Mouse (Mus musculus) liver, adult 2 months (tissue): ENCODE data around the gene Arl3. TPM values are rescaled to one million over a fixed set of nuclear protein-coding genes. Genes with fewer than 3 reads are reported as not detected.
A peak's percentile ranks its signal among the peaks of the same experiment; 100 is the strongest.

Experiments
- DNase-seq: peaks from one replicate; pipeline ENCODE4 v3.0.0-alpha.2; 2011; ENCODE audit warnings: low read depth, low spot score; ENCODE audit errors: extremely low read depth
- H3K27ac ChIP-seq: fragments of 200-500 bp; replicated peaks from 2 replicates; pipeline ENCODE4 v1.5.1; 2012; ENCODE audit warnings: low read depth, mild to moderate bottlenecking, control low read depth, inconsistent platforms, low read length; ENCODE audit not compliant: insufficient read depth
- H3K27me3 ChIP-seq: fragments of 200-500 bp; 2 replicates; pipeline ENCODE4 v1.6.1; 2012; ENCODE audit warnings: mild to moderate bottlenecking, moderate library complexity, low read length, inconsistent platforms; ENCODE audit not compliant: control insufficient read depth, insufficient read depth
- H3K36me3 ChIP-seq: fragments of 200-500 bp; 2 replicates; pipeline ENCODE4 v1.6.1; 2012; ENCODE audit warnings: low read length, inconsistent platforms; ENCODE audit not compliant: control insufficient read depth, insufficient read depth
- H3K4me1 ChIP-seq: fragments of 200-500 bp; 2 replicates; pipeline ENCODE4 v1.6.1; 2011; ENCODE audit warnings: low read length; ENCODE audit not compliant: control insufficient read depth, insufficient read depth
- H3K4me3 ChIP-seq: fragments of 200-500 bp; 2 replicates; pipeline ENCODE4 v1.5.1; 2011; ENCODE audit warnings: low read depth, mild to moderate bottlenecking, control low read depth, low read length, moderate library complexity; ENCODE audit not compliant: insufficient read depth
- H3K79me2 ChIP-seq: fragments of 200-500 bp; 2 replicates; pipeline ENCODE4 v1.6.1; 2012; ENCODE audit warnings: inconsistent platforms, mild to moderate bottlenecking, low read length, moderate library complexity; ENCODE audit not compliant: control insufficient read depth, insufficient read depth
- H3K9ac ChIP-seq: fragments of 200-500 bp; 2 replicates; pipeline ENCODE4 v1.6.1; 2012; ENCODE audit warnings: low read depth, mild to moderate bottlenecking, control low read depth, inconsistent platforms, low read length
- CTCF ChIP-seq: fragments of 200-500 bp; IDR thresholded peaks from 2 replicates; pipeline ENCODE4 v1.5.1; 2011; ENCODE audit warnings: low read depth, low read length, control low read depth
- POLR2A ChIP-seq: fragments of 200-500 bp; IDR thresholded peaks from 2 replicates; pipeline ENCODE4 v1.6.1; 2011; ENCODE audit warnings: low read length, control low read depth; ENCODE audit not compliant: insufficient read depth; ENCODE audit errors: extremely low read depth
- WGBS: fragments of 180-500 bp; shearing (Covaris S2); methylation state at CpG from one replicate; pipeline ENCODE4 v1.1.7; 2018; 5-methylcytosine and 5-hydroxymethylcytosine counted together
- polyA plus RNA-seq: library from polyadenylated mRNA; depleted of rRNA; stranded (reverse); fragments of >200 nt; gene quantifications from 2 replicates; pipeline ENCODE4 v1.2.3, GENCODE M21; 2012
- total RNA-seq: library from RNA; depleted of rRNA; stranded (reverse); fragments of >200 nt; gene quantifications from 2 replicates; pipeline ENCODE4 v1.2.3, GENCODE M21; 2014

Gene Arl3
- total and polyA plus RNA-seq, 2 experiments = 8.7 to 25.1 TPM

DNA sequence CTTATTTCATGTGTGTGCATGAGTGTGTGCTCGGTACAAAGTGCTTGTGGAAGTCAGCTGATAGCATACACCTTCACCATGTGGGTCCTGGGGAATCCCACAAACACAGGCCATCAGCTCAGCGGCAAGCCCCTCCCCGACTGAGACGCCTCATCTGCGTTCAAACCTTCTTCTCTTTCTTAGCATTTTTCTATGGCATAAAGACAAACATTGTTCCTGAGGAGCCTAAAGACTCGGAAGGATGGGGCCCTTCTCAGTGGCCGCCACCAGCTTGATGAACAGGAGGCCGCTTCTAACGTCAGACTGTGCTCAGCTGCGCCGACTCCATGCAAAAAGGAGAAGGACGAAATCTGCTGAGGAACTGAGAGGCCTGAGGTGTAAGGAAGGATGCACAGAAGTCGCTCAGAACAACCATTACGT, 8.9 kb downstream of the Arl3 start:
- Histone ChIP-seq H3K4me3 (no peak overlapping the region), H3K27me3 (no peaks in the 10 kb centered on the region), H3K27ac (no peak overlapping the region), H3K36me3 (no peaks in the 10 kb centered on the region), H3K79me2 (0 out of 2 replicates have a peak, but pooled peaks cover 4% of the 10 kb centered on the region), H3K9ac (no peak overlapping the region), H3K4me1 (no peaks in the 10 kb centered on the region)
- 86% methylated on average over 14 of the region's 14 CpGs for WGBS
- no peak for TF ChIP-seq CTCF
- no peak for TF ChIP-seq POLR2A
- DNase-seq = no peak

DNA sequence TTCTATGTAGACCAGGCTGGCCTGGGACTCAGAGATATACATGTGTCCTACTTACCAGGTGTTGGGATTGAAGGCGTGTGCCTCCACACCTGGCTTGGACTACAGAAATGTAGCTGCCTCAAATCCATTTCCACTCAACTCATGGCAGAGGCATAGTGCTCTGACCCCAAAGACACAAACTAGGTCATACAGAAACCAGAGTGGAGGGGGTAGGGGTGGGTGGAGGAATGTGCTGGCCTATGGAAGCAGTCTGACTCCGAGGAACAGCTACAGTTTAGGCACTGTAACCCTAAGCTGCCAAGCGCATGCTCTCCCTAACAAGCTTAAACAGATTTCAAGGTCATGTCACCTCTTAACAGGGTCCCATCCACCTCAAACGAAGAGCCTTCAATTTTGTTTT, 9.4 kb downstream of the Arl3 start:
- 69% methylated on average over 4 of the region's 4 CpGs for WGBS
- no peaks in the 10 kb centered on the region for H3K27me3 ChIP-seq
- H3K4me1 ChIP-seq = no peaks in the 10 kb centered on the region
- 0 out of 2 replicates have a peak, but pooled peaks cover 4% of the 10 kb centered on the region for H3K79me2 ChIP-seq
- DNase-seq = no peak
- no peak overlapping the region for H3K4me3 ChIP-seq
- no peaks in the 10 kb centered on the region for H3K36me3 ChIP-seq
- TF ChIP-seq POLR2A (no peak), CTCF (no peak)
- no peak overlapping the region for H3K9ac ChIP-seq
- H3K27ac ChIP-seq = no peak overlapping the region

DNA sequence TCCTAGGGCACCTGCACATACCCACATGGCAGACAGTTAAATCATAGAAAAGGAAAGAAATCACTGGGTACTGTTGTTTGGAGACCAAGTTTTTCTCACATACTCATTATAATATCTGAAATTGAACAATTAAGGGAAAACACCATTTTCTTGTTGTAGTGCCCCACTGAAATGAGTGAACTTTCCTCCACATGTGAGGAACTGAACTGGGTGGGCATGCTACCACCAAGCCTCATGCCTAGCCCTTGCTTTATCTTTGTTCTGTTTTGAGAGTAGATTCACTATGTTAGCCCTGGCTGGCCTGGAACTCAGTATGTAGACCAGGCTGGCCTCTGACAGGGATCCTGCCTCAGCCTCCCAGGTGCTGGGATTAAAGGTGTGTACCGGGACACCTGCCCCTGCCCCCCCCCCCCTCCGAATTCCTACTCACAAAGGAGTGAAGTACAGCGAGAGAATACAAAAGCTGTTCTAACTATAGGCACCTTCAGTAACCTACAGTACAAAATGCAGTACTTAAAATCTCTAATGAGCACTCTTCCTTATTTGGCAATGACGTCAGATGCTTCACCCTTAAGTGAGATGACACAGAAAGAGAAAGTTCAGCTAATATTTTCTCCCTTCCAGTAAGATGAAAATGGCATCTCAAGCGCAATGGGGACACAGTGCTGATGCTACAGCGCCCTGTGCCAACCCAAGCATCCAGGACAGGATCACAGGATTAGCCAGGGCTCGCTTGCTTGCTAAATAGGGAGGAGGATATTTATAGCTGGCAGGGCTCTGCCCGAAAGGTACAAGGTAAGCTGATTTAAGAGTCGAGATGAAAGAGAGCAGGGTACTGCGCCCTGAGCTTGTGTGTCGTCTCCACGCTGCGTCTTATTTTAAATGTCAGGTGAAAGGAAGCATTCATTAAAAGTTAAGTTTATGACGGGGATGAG, 10.2 kb downstream of the Arl3 start:
- WGBS = 92% methylated on average over 14 of the region's 14 CpGs
- Histone ChIP-seq H3K79me2 (0 out of 2 replicates have a peak, but pooled peaks cover 4% of the 10 kb centered on the region), H3K4me3 (no peak overlapping the region), H3K27me3 (no peaks in the 10 kb centered on the region), H3K27ac (no peak overlapping the region), H3K9ac (no peak overlapping the region), H3K36me3 (no peaks in the 10 kb centered on the region), H3K4me1 (no peaks in the 10 kb centered on the region)
- DNase-seq = no peak
- TF ChIP-seq CTCF (no peak), POLR2A (no peak)

DNA sequence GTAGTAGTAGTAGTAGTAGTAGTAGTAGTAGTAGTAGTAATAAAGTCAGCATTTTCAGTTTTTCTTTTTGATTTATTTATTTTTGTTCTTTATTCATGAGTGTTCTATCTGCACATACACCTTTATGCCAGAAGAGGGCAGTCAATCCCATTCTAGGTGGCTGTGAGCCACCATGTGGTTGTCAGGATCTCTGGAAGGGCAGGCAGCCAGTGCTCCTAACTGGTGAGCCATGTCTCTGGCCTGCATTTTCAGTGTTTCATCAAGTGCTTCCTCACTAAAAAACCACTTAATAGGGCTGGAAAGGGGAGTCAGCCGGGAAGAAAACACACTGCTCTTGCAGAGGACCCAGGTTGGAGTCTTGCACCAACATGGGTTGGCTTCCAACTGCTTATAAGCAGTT, 10.9 kb downstream of the Arl3 start:
- Histone ChIP-seq H3K9ac (no peak overlapping the region), H3K27me3 (no peaks in the 10 kb centered on the region), H3K4me3 (no peak overlapping the region), H3K79me2 (0 out of 2 replicates have a peak, but pooled peaks cover 4% of the 10 kb centered on the region), H3K36me3 (no peaks in the 10 kb centered on the region), H3K27ac (no peak overlapping the region), H3K4me1 (no peaks in the 10 kb centered on the region)
- 33% methylated on average over 1 of the region's 1 CpGs for WGBS
- peak; percentile 49 for DNase-seq
- TF ChIP-seq POLR2A (no peak), CTCF (peak; percentile 80)

DNA sequence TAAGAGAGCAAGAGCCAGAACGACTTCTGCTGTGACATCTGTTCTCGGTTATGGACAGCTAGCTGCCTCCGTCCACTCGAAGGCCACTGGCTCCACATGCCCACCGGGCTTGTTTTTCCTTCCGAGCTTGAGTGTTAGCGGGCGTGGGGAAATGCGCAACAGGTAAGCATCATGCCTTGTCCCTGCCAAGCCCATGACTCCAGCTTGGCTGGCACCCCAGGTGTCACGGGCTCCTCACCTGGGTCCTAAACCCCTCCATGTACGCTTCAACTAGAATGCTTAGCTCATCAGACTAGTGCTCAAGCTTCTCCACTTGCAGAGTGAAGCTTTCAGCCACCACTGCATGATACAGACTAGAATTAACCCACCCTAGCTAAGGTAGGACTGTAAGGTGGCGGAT, 14.4 kb downstream of the Arl3 start:
- H3K4me1 ChIP-seq = no peaks in the 10 kb centered on the region
- H3K27me3 ChIP-seq = no peaks in the 10 kb centered on the region
- WGBS = 70% methylated on average over 12 of the region's 12 CpGs
- DNase-seq = no peak
- TF ChIP-seq POLR2A = no peak
- H3K79me2 ChIP-seq = no peaks in the 10 kb centered on the region
- no peak overlapping the region for H3K27ac ChIP-seq
- no peaks in the 10 kb centered on the region; the same call in 1 of the 2 replicates for H3K36me3 ChIP-seq
- no peak overlapping the region for H3K4me3 ChIP-seq
- H3K9ac ChIP-seq = no peak overlapping the region

DNA sequence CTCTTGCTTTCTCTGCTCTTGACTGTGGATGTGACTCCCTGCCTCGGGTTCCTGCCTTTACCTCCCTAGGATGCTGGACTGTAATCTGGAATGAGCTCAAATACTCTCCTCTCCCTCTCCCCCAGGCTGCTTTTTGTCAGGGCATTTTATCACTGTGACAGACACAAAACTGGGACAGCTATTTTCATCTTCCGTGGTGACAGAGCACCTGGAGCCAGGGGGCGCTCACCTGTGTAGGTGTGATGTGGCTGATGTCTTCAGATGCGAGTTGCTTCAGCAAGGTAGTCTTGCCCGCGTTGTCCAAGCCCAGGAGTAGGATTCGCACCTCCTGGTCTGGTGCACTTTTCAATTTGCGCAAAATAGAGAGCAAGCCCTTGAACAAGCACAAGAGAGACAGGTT, 15.0 kb downstream of the Arl3 start:
- DNase-seq = no peak
- TF ChIP-seq POLR2A = no peak
- no peak for TF ChIP-seq CTCF
- H3K27me3 ChIP-seq = no peaks in the 10 kb centered on the region
- 83% methylated on average over 8 of the region's 8 CpGs for WGBS
- no peak overlapping the region for H3K4me3 ChIP-seq
- H3K4me1 ChIP-seq = no peaks in the 10 kb centered on the region
- no peak overlapping the region for H3K27ac ChIP-seq
- H3K9ac ChIP-seq = no peak overlapping the region
- H3K79me2 ChIP-seq = no peaks in the 10 kb centered on the region
- no peaks in the 10 kb centered on the region; the same call in 1 of the 2 replicates for H3K36me3 ChIP-seq
